Mouse (Mus musculus) heart, postnatal 0 days (tissue): ENCODE measurements around the gene Emilin1. TPM values are rescaled to one million over a fixed set of nuclear protein-coding genes. Genes with fewer than 3 reads are reported as not detected.
A peak's percentile ranks its signal among the peaks of the same experiment; 100 is the strongest.
"Not testable (repeated sequence)": the region's sequence is repeated elsewhere in the genome, so short reads cannot be mapped to it uniquely, and the experiment has no call there.

Source experiments
- ATAC-seq: fragments of 200-750 bp; cut with Nextera tagmentation; 2 replicates; pipeline ENCODE4 v1.8.0; 2017; ENCODE audit warnings: low read depth, moderate number of reproducible peaks, moderate library complexity; ENCODE audit not compliant: insufficient read depth
- DNase-seq: peaks from one replicate; pipeline ENCODE4 v3.0.0-alpha.2; 2016; ENCODE audit warnings: low spot score
- H3K27ac ChIP-seq: fragments of 300-500 bp; sonication (generic); 2 replicates; pipeline ENCODE4 v1.5.1; 2014; ENCODE audit warnings: low read depth, mild to moderate bottlenecking
- H3K27me3 ChIP-seq: fragments of 300-500 bp; sonication (generic); 2 replicates; pipeline ENCODE4 v1.6.1; 2014; ENCODE audit warnings: low read length, mixed read lengths; ENCODE audit not compliant: control insufficient read depth, insufficient read depth
- H3K36me3 ChIP-seq: fragments of 300-500 bp; sonication (generic); replicated peaks from 2 replicates; pipeline ENCODE4 v1.6.1; 2014; ENCODE audit warnings: low read length, mixed read lengths; ENCODE audit not compliant: control insufficient read depth, insufficient read depth
- H3K4me1 ChIP-seq: fragments of 300-500 bp; sonication (generic); 2 replicates; pipeline ENCODE4 v1.6.1; 2014; ENCODE audit warnings: antibody characterized with exemption; ENCODE audit not compliant: control insufficient read depth, insufficient read depth
- H3K4me2 ChIP-seq: fragments of 300-500 bp; sonication (generic); 2 replicates; pipeline ENCODE4 v1.6.1; 2014; ENCODE audit warnings: low read depth, mild to moderate bottlenecking, low read length, moderate library complexity
- H3K4me3 ChIP-seq: fragments of 300-500 bp; sonication (generic); 2 replicates; pipeline ENCODE4 v1.5.1; 2014; ENCODE audit warnings: low read depth, low read length
- H3K9ac ChIP-seq: fragments of 300-500 bp; sonication (generic); replicated peaks from 2 replicates; pipeline ENCODE4 v1.6.1; 2014; ENCODE audit warnings: low read depth, low read length, mixed read lengths
- H3K9me3 ChIP-seq: fragments of 300-500 bp; sonication (generic); replicated peaks from 2 replicates; pipeline ENCODE4 v1.6.1; 2016; ENCODE audit warnings: low read length; ENCODE audit not compliant: control insufficient read depth
- CTCF ChIP-seq: IDR thresholded peaks from 2 replicates; pipeline ENCODE4 v1.5.1; 2016; ENCODE audit warnings: antibody characterized with exemption, control low read depth, low read depth
- EP300 ChIP-seq: IDR thresholded peaks from 2 replicates; pipeline ENCODE4 v1.6.1; 2016; ENCODE audit warnings: antibody characterized with exemption, low read depth
- WGBS: fragments of 180-500 bp; shearing (Covaris S2); extraction: QIAGEN DNeasy Blood & Tissue Kit; methylation state at CpG from one replicate; pipeline ENCODE4 v1.1.7; 2014; 5-methylcytosine and 5-hydroxymethylcytosine counted together
- polyA plus RNA-seq: library from polyadenylated mRNA; unstranded; fragments of >200 nt; fragmentation: Nextera tagmentation; extraction: Ambion mirVana; gene quantifications from 2 replicates; pipeline ENCODE4 v1.2.1, GENCODE M21; 2015
- total RNA-seq: library from RNA; depleted of rRNA; stranded (reverse); fragments of >200 nt; gene quantifications from 2 replicates; pipeline ENCODE4 v1.2.3, GENCODE M21; 2014; ENCODE audit warnings: low replicate concordance

The Emilin1 gene
- total and polyA plus RNA-seq, 2 experiments from 2014 or later: 63.5 to 68.3 TPM

- Histone ChIP-seq H3K9ac (no peak overlapping the region), H3K36me3 (peaks cover 33% of the 10 kb centered on the region), H3K4me1 (no peaks in the 10 kb centered on the region), H3K9me3 (no peaks in the 10 kb centered on the region), H3K27ac (no peak overlapping the region), H3K27me3 (no peaks in the 10 kb centered on the region), H3K4me2 (no peak overlapping the region), H3K4me3 (no peak overlapping the region)
- no peak for TF ChIP-seq EP300
- TF ChIP-seq CTCF: no peak
- ATAC-seq (no peak), DNase-seq (no peak)
- 72% methylated on average over 5 of the region's 5 CpGs for WGBS
Measured at GRCm38 (mm10) chr5:30879347-30879943, 33.8 kb upstream of the Emilin1 start.

- not testable (repeated sequence) for H3K36me3 ChIP-seq, H3K9ac ChIP-seq, DNase-seq, H3K27ac ChIP-seq, H3K9me3 ChIP-seq, ATAC-seq, H3K4me2 ChIP-seq, H3K4me1 ChIP-seq, H3K4me3 ChIP-seq, H3K27me3 ChIP-seq
- 76% methylated on average over 4 of the region's 4 CpGs for WGBS
Measured at GRCm38 (mm10) chr5:30881839-30882238, 31.4 kb upstream of the Emilin1 start.

- no peak overlapping the region for H3K27ac ChIP-seq
- DNase-seq: no peak
- H3K36me3 ChIP-seq: 0 out of 2 replicates have a peak, but pooled peaks cover 6% of the 10 kb centered on the region
- no peak for TF ChIP-seq EP300
- TF ChIP-seq CTCF: no peak
- H3K9me3 ChIP-seq: no peaks in the 10 kb centered on the region
- WGBS: 34% methylated on average over 4 of the region's 4 CpGs
- peaks cover 16% of the 10 kb centered on the region; the same call in 1 of the 2 replicates for H3K4me1 ChIP-seq
- no peak overlapping the region; the same call in 1 of the 2 replicates for H3K4me3 ChIP-seq
- H3K9ac ChIP-seq: no peak overlapping the region
- no peak for ATAC-seq
- peak overlapping the region; percentile 97; the same call in 1 of the 2 replicates for H3K4me2 ChIP-seq
- H3K27me3 ChIP-seq: no peaks in the 10 kb centered on the region
Measured at GRCm38 (mm10) chr5:30886209-30886608, 27.0 kb upstream of the Emilin1 start.

GRCm38 (mm10) chr5:30886731-30887130, 26.5 kb upstream of the Emilin1 start:
- DNase-seq: no peak
- WGBS: 30% methylated on average over 5 of the region's 5 CpGs
- peak overlapping the region; percentile 92 for H3K27ac ChIP-seq

GRCm38 (mm10) chr5:30887331-30887761, 25.9 kb upstream of the Emilin1 start:
- peak overlapping the region; percentile 65 for H3K9ac ChIP-seq
- peaks cover 17% of the 10 kb centered on the region; the same call in 1 of the 2 replicates for H3K36me3 ChIP-seq
- TF ChIP-seq EP300: peak; percentile 51; the same call in 1 of the 2 replicates
- TF ChIP-seq CTCF: no peak
- H3K4me1 ChIP-seq: peaks cover 16% of the 10 kb centered on the region; the same call in 1 of the 2 replicates
- H3K4me3 ChIP-seq: peak overlapping the region; percentile 76
- H3K9me3 ChIP-seq: no peaks in the 10 kb centered on the region
- ATAC-seq: peak; percentile 40
- DNase-seq: peak; percentile 80
- peak overlapping the region; percentile 97 for H3K4me2 ChIP-seq
- H3K27me3 ChIP-seq: no peaks in the 10 kb centered on the region
- under 1% methylated on average over 19 of the region's 19 CpGs for WGBS
- H3K27ac ChIP-seq: peak overlapping the region; percentile 92

More at GRCm38 (mm10) chr5:30886731-30887130, 26.5 kb upstream of the Emilin1 start:
- H3K9me3 ChIP-seq: no peaks in the 10 kb centered on the region
- H3K4me3 ChIP-seq: peak overlapping the region; percentile 76
- peaks cover 16% of the 10 kb centered on the region; the same call in 1 of the 2 replicates for H3K4me1 ChIP-seq
- ATAC-seq: no peak
- peak overlapping the region; percentile 97 for H3K4me2 ChIP-seq
- H3K27me3 ChIP-seq: no peaks in the 10 kb centered on the region
- H3K36me3 ChIP-seq: peaks cover 11% of the 10 kb centered on the region; the same call in 1 of the 2 replicates
- TF ChIP-seq CTCF (no peak), EP300 (no peak)
- H3K9ac ChIP-seq: peak overlapping the region; percentile 65
